Mouse (Mus musculus): ENCODE results near the gene Galnt14. TPM values are rescaled to one million over a fixed set of nuclear protein-coding genes. Genes with fewer than 3 reads are reported as not detected.

The Galnt14 gene
- polyA plus RNA-seq, 1 experiment from 2014 or later: 21.4 TPM

GRCm38 (mm10) chr17:73671921-73672320 is 38.3 kb downstream of the Galnt14 start:
- Histone ChIP-seq H3K9me3 (ENCODE audit: low read length) (no peaks in the 10 kb centered on the region), H3K4me1 (ENCODE audit: insufficient read depth, low read length) (no peaks in the 10 kb centered on the region), H3K36me3 (ENCODE audit: insufficient read depth, low read length) (no peaks in the 10 kb centered on the region), H3K27ac (ENCODE audit: low read length) (no peak overlapping the region), H3K9ac (replicated peaks; ENCODE audit: low read length) (no peak overlapping the region), H3K27me3 (ENCODE audit: insufficient read depth, low read length) (no peaks in the 10 kb centered on the region), H3K4me2 (replicated peaks; ENCODE audit: low read depth, low read length) (no peak overlapping the region), H3K4me3 (ENCODE audit: low read length) (no peak overlapping the region)
- ATAC-seq (ENCODE audit: low FRiP score, low TSS enrichment): no peak
- WGBS: 66% methylated on average over 5 of the region's 5 CpGs

DNA sequence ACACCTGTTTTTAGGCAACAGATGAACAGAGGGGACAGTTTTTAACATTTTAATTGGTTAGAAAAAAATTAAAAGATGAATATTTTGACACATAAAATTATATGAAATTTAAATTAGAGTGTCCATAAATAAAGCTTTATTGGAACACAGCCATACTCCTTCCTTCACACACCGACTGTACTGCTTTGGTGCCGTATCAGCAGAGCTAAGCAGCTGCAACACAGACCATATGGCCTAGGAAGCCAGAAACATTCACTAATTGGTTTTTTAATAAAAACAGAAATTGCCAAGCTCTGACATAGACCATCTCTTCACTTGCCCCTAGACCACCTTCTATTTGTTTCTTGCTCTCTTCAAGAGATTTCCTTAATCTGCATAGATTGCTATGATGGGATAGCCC is 40.2 kb downstream of the Galnt14 start:
- Histone ChIP-seq H3K27me3 (ENCODE audit: insufficient read depth, low read length) (no peaks in the 10 kb centered on the region), H3K4me3 (ENCODE audit: low read length) (no peak overlapping the region), H3K9me3 (ENCODE audit: low read length) (no peaks in the 10 kb centered on the region), H3K9ac (replicated peaks; ENCODE audit: low read length) (no peak overlapping the region), H3K4me2 (replicated peaks; ENCODE audit: low read depth, low read length) (no peak overlapping the region), H3K36me3 (ENCODE audit: insufficient read depth, low read length) (no peaks in the 10 kb centered on the region), H3K4me1 (ENCODE audit: insufficient read depth, low read length) (no peaks in the 10 kb centered on the region), H3K27ac (ENCODE audit: low read length) (no peak overlapping the region)
- 73% methylated on average over 2 of the region's 2 CpGs for WGBS
- no peak for ATAC-seq (ENCODE audit: low FRiP score, low TSS enrichment)

GRCm38 (mm10) chr17:73668996-73669395 is 41.3 kb downstream of the Galnt14 start:
- WGBS: 63% methylated on average over 1 of the region's 1 CpGs
- no peak overlapping the region for H3K4me2 ChIP-seq (replicated peaks; ENCODE audit: low read depth, low read length)
- H3K4me3 ChIP-seq (ENCODE audit: low read length): no peak overlapping the region
- no peaks in the 10 kb centered on the region for H3K36me3 ChIP-seq (ENCODE audit: insufficient read depth, low read length)
- H3K9me3 ChIP-seq (ENCODE audit: low read length): no peaks in the 10 kb centered on the region
- H3K27me3 ChIP-seq (ENCODE audit: insufficient read depth, low read length): no peaks in the 10 kb centered on the region
- no peak overlapping the region for H3K27ac ChIP-seq (ENCODE audit: low read length)
- H3K9ac ChIP-seq (replicated peaks; ENCODE audit: low read length): no peak overlapping the region
- no peak for ATAC-seq (ENCODE audit: low FRiP score, low TSS enrichment)
- H3K4me1 ChIP-seq (ENCODE audit: insufficient read depth, low read length): no peaks in the 10 kb centered on the region

- ATAC-seq (ENCODE audit: low FRiP score, low TSS enrichment): no peak
- no peak overlapping the region for H3K9ac ChIP-seq (replicated peaks; ENCODE audit: low read length)
- 67% methylated on average over 3 of the region's 3 CpGs for WGBS
These were observed 47.0 kb downstream of the Galnt14 start for GRCm38 (mm10) chr17:73663237-73663636.

GRCm38 (mm10) chr17:73658731-73659445 is 51.4 kb downstream of the Galnt14 start:
- Histone ChIP-seq H3K9me3 (ENCODE audit: low read length) (no peaks in the 10 kb centered on the region), H3K4me2 (replicated peaks; ENCODE audit: low read depth, low read length) (no peak overlapping the region), H3K9ac (replicated peaks; ENCODE audit: low read length) (no peak overlapping the region), H3K36me3 (ENCODE audit: insufficient read depth, low read length) (no peaks in the 10 kb centered on the region), H3K27ac (ENCODE audit: low read length) (no peak overlapping the region), H3K27me3 (ENCODE audit: insufficient read depth, low read length) (no peaks in the 10 kb centered on the region), H3K4me3 (ENCODE audit: low read length) (no peak overlapping the region), H3K4me1 (ENCODE audit: insufficient read depth, low read length) (no peaks in the 10 kb centered on the region)
- 88% methylated on average over 6 of the region's 6 CpGs for WGBS
- ATAC-seq (ENCODE audit: low FRiP score, low TSS enrichment): no peak

More at GRCm38 (mm10) chr17:73663237-73663636, 47.0 kb downstream of the Galnt14 start:
- no peak overlapping the region for H3K4me2 ChIP-seq (replicated peaks; ENCODE audit: low read depth, low read length)
- H3K36me3 ChIP-seq (ENCODE audit: insufficient read depth, low read length): no peaks in the 10 kb centered on the region
- H3K27me3 ChIP-seq (ENCODE audit: insufficient read depth, low read length): no peaks in the 10 kb centered on the region
- no peaks in the 10 kb centered on the region for H3K9me3 ChIP-seq (ENCODE audit: low read length)
- no peak overlapping the region for H3K27ac ChIP-seq (ENCODE audit: low read length)
- H3K4me3 ChIP-seq (ENCODE audit: low read length): no peak overlapping the region
- no peaks in the 10 kb centered on the region for H3K4me1 ChIP-seq (ENCODE audit: insufficient read depth, low read length)

DNA sequence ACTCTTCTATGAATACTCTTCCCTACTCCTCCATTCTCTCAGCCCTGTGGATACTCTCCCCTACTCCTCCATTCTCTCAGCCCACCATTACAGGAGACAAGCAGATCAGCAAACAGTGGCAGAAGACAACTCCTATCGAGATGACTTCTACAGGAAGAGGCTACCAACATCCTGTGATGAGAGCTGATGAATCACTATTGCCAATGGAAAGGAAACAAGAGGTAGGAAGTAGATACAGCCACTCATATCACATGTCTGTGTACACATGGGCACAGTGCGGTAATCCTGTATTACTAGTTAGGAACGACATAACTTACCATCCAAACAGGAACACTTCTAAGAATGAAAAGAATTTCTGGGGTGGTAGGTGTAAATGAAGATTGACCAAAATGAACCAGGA is 53.9 kb downstream of the Galnt14 start:
- Histone ChIP-seq H3K4me3 (ENCODE audit: low read length) (no peak overlapping the region), H3K4me2 (replicated peaks; ENCODE audit: low read depth, low read length) (no peak overlapping the region), H3K27me3 (ENCODE audit: insufficient read depth, low read length) (no peaks in the 10 kb centered on the region), H3K4me1 (ENCODE audit: insufficient read depth, low read length) (no peaks in the 10 kb centered on the region), H3K27ac (ENCODE audit: low read length) (no peak overlapping the region), H3K9me3 (ENCODE audit: low read length) (no peaks in the 10 kb centered on the region), H3K9ac (replicated peaks; ENCODE audit: low read length) (no peak overlapping the region), H3K36me3 (ENCODE audit: insufficient read depth, low read length) (no peaks in the 10 kb centered on the region)
- no peak for ATAC-seq (ENCODE audit: low FRiP score, low TSS enrichment)
- WGBS: 83% methylated on average over 3 of the region's 3 CpGs

DNA sequence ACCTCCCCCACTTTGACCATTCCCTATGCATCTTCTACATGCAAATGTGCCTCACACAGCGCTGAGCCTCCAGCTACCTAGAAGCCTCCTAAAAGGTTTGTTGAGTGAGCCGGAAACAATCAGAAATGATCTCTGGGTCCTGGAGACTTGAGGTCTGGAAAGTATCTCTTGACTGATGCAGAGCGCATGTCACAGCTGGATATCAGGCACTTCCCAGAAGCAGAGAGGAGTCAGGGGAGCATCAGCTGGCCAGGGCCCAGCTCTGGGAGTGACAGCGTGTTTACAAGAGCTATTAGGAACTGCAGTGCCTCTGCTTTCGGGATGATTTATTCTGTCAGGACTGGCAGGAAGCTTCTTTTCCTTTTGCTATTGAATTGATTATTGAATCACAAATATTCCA is 56.0 kb downstream of the Galnt14 start:
- no peak for ATAC-seq (ENCODE audit: low FRiP score, low TSS enrichment)
- H3K4me3 ChIP-seq (ENCODE audit: low read length): no peak overlapping the region
- H3K4me1 ChIP-seq (ENCODE audit: insufficient read depth, low read length): no peaks in the 10 kb centered on the region
- no peaks in the 10 kb centered on the region for H3K9me3 ChIP-seq (ENCODE audit: low read length)
- H3K27ac ChIP-seq (ENCODE audit: low read length): no peak overlapping the region
- H3K4me2 ChIP-seq (replicated peaks; ENCODE audit: low read depth, low read length): no peak overlapping the region
- no peak overlapping the region for H3K9ac ChIP-seq (replicated peaks; ENCODE audit: low read length)
- H3K36me3 ChIP-seq (ENCODE audit: insufficient read depth, low read length): no peaks in the 10 kb centered on the region
- WGBS: 68% methylated on average over 5 of the region's 5 CpGs
- no peaks in the 10 kb centered on the region for H3K27me3 ChIP-seq (ENCODE audit: insufficient read depth, low read length)

DNA sequence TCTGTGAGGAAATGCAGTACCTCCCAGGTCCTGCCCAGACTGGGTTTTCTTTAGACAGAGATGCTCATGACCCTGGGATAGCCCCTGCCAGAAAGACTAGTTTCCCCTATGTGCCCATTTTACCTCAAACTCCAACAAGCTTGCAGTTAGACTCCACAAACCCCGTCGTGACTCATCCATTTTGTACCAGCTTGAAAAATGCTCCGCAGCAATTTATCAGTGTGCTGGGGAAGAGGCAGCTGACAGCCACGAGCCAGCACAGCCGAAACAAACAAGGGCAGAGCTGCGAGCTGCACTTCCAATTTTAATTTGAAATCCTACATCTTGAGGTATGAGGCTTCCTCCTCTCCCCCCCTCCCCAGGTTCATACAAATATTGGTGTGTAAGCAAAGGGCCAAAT is 60.9 kb downstream of the Galnt14 start:
- 73% methylated on average over 6 of the region's 6 CpGs for WGBS
- H3K9ac ChIP-seq (replicated peaks; ENCODE audit: low read length): no peak overlapping the region

GRCm38 (mm10) chr17:73641676-73642075 is 68.6 kb downstream of the Galnt14 start:
- no peak for ATAC-seq (ENCODE audit: low FRiP score, low TSS enrichment)
- H3K27me3 ChIP-seq (ENCODE audit: insufficient read depth, low read length): no peaks in the 10 kb centered on the region
- H3K4me1 ChIP-seq (ENCODE audit: insufficient read depth, low read length): peaks cover 16% of the 10 kb centered on the region
- no peaks in the 10 kb centered on the region for H3K9me3 ChIP-seq (ENCODE audit: low read length)
- no peak overlapping the region for H3K4me3 ChIP-seq (ENCODE audit: low read length)
- H3K27ac ChIP-seq (ENCODE audit: low read length): no peak overlapping the region
- WGBS: 91% methylated on average over 7 of the region's 7 CpGs
- no peak overlapping the region for H3K9ac ChIP-seq (replicated peaks; ENCODE audit: low read length)
- H3K4me2 ChIP-seq (replicated peaks; ENCODE audit: low read depth, low read length): no peak overlapping the region
- H3K36me3 ChIP-seq (ENCODE audit: insufficient read depth, low read length): no peaks in the 10 kb centered on the region

More for the DNA sequence above, 60.9 kb downstream of the Galnt14 start:
- no peak for ATAC-seq (ENCODE audit: low FRiP score, low TSS enrichment)
- no peaks in the 10 kb centered on the region for H3K9me3 ChIP-seq (ENCODE audit: low read length)
- no peaks in the 10 kb centered on the region; the same call in 1 of the 2 replicates for H3K4me1 ChIP-seq (ENCODE audit: insufficient read depth, low read length)
- H3K27ac ChIP-seq (ENCODE audit: low read length): no peak overlapping the region
- no peaks in the 10 kb centered on the region for H3K36me3 ChIP-seq (ENCODE audit: insufficient read depth, low read length)
- no peak overlapping the region for H3K4me3 ChIP-seq (ENCODE audit: low read length)
- H3K4me2 ChIP-seq (replicated peaks; ENCODE audit: low read depth, low read length): no peak overlapping the region
- no peaks in the 10 kb centered on the region for H3K27me3 ChIP-seq (ENCODE audit: insufficient read depth, low read length)

GRCm38 (mm10) chr17:73640117-73640480 is 70.2 kb downstream of the Galnt14 start:
- H3K27me3 ChIP-seq (ENCODE audit: insufficient read depth, low read length): no peaks in the 10 kb centered on the region
- peak overlapping the region; percentile 91 for H3K27ac ChIP-seq (ENCODE audit: low read length)
- peak overlapping the region; percentile 28 for H3K4me2 ChIP-seq (replicated peaks; ENCODE audit: low read depth, low read length)
- peaks cover 16% of the 10 kb centered on the region for H3K4me1 ChIP-seq (ENCODE audit: insufficient read depth, low read length)
- no peaks in the 10 kb centered on the region for H3K9me3 ChIP-seq (ENCODE audit: low read length)
- peak; percentile 89 for ATAC-seq (ENCODE audit: low FRiP score, low TSS enrichment)
- H3K4me3 ChIP-seq (ENCODE audit: low read length): no peak overlapping the region
- peak overlapping the region; percentile 14; the same call in 1 of the 2 replicates for H3K9ac ChIP-seq (replicated peaks; ENCODE audit: low read length)
- 42% methylated on average over 3 of the region's 3 CpGs for WGBS
- H3K36me3 ChIP-seq (ENCODE audit: insufficient read depth, low read length): no peaks in the 10 kb centered on the region

Measured in kidney, embryonic 16.5 days (tissue).